Mouse (Mus musculus) forebrain, embryonic 16.5 days (tissue): ENCODE results near the gene Pnmal2. TPM values are rescaled to one million over a fixed set of nuclear protein-coding genes. Genes with fewer than 3 reads are reported as not detected.

ENCODE experiments used
- ATAC-seq: fragments of 200-750 bp; cut with Nextera tagmentation; 2 replicates; pipeline ENCODE4 v1.8.0; 2017; ENCODE audit warnings: mild to moderate bottlenecking, moderate library complexity
- H3K27ac ChIP-seq: fragments of 300-500 bp; sonication (generic); 2 replicates; pipeline ENCODE4 v1.5.1; 2014; ENCODE audit warnings: low read length, control low read depth
- H3K27me3 ChIP-seq: fragments of 300-500 bp; sonication (generic); replicated peaks from 2 replicates; pipeline ENCODE4 v1.6.1; 2014; ENCODE audit warnings: low read length; ENCODE audit not compliant: control insufficient read depth, insufficient read depth
- H3K36me3 ChIP-seq: fragments of 300-500 bp; sonication (generic); 2 replicates; pipeline ENCODE4 v1.6.1; 2014; ENCODE audit not compliant: control insufficient read depth, insufficient read depth
- H3K4me1 ChIP-seq: fragments of 300-500 bp; sonication (generic); replicated peaks from 2 replicates; pipeline ENCODE4 v1.6.1; 2014; ENCODE audit warnings: low read length; ENCODE audit not compliant: control insufficient read depth, insufficient read depth
- H3K4me2 ChIP-seq: fragments of 300-500 bp; sonication (generic); 2 replicates; pipeline ENCODE4 v1.6.1; 2014; ENCODE audit warnings: mild to moderate bottlenecking, low read length, control low read depth
- H3K4me3 ChIP-seq: fragments of 300-500 bp; sonication (generic); replicated peaks from 2 replicates; pipeline ENCODE4 v1.5.1; 2014; ENCODE audit warnings: mild to moderate bottlenecking, low read length, control low read depth
- H3K9ac ChIP-seq: fragments of 300-500 bp; sonication (generic); replicated peaks from 2 replicates; pipeline ENCODE4 v1.6.1; 2014; ENCODE audit warnings: low read depth, low read length, control low read depth
- H3K9me3 ChIP-seq: fragments of 300-500 bp; sonication (generic); 2 replicates; pipeline ENCODE4 v1.6.1; 2016; ENCODE audit warnings: low read length; ENCODE audit not compliant: control insufficient read depth
- WGBS: fragments of 180-500 bp; shearing (Covaris S2); extraction: QIAGEN DNeasy Blood & Tissue Kit; methylation state at CpG from one replicate; pipeline ENCODE4 v1.1.7; 2014; 5-methylcytosine and 5-hydroxymethylcytosine counted together
- polyA plus RNA-seq: library from polyadenylated mRNA; unstranded; fragments of >200 nt; fragmentation: Nextera tagmentation; extraction: Ambion mirVana; gene quantifications from 2 replicates; pipeline ENCODE4 v1.2.1, GENCODE M21; 2015

Gene Pnmal2
- 85.3 and 118 TPM in 2 replicates for polyA plus RNA-seq

DNA sequence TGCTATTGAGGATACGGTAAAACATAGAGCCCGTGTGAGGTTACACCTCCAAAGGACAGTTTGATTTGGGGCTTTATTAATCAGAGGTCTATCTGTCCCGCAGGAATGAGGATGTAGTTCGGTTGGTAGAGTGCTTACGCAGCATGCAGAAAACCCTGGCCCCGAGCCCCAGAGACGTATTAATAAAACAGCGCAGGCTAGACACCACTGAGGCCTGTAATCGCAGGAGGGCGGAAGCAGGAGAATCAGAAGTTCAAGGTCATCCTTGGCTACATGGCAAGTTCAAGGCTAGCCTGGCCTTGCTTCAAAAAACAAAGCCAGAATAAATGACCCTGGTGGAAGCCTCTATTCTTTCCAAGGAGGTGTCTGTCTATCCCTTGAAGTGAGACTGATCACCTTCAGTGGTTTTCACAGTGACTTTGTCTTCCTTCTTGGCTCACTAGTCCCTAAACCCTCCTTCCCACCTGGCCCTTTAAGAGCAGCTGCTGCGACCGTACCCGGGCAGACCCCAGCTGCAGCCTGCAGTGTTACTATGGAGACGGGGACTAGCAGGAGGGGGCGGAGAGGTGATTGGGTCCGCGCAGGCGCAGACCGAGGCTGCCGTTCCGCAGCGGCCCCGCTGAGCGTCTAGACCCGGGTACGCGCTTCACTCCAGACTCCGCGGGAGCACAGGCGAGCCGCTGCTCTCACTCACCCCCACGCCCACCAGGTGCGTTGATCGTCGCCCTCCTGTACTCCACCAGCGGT, at the start of gene Pnmal2:
Gene Pnmal2 (plus strand): TSS at position 622 of the 747 bp plus-strand sequence.
- Histone ChIP-seq H3K4me1 (peaks cover 71% of the 10 kb centered on the region), H3K27me3 (peaks cover 8% of the 10 kb centered on the region; the same call in 1 of the 2 replicates), H3K27ac (peak within 1 kb of the TSS; percentile 90), H3K9ac (peak within 1 kb of the TSS; percentile 76), H3K9me3 (no peaks in the 10 kb centered on the region), H3K4me2 (peak within 1 kb of the TSS; percentile 81), H3K4me3 (peak within 1 kb of the TSS; percentile 57), H3K36me3 (no peaks in the 10 kb centered on the region)
- WGBS = 14% methylated on average over 35 of the region's 36 CpGs
- ATAC-seq = peak; percentile 91

GRCm38 (mm10) chr7:16895000-16895399, 49.5 kb upstream of the Pnmal2 start:
- WGBS = under 1% methylated on average over 24 of the region's 24 CpGs
- H3K27me3 ChIP-seq = no peaks in the 10 kb centered on the region; the same call in 1 of the 2 replicates
- peak overlapping the region; percentile 51 for H3K4me2 ChIP-seq
- H3K27ac ChIP-seq = no peak overlapping the region; the same call in 1 of the 2 replicates
- H3K9ac ChIP-seq = peak overlapping the region; percentile 9; the same call in 1 of the 2 replicates
- peak; percentile 6; the same call in 1 of the 2 replicates for ATAC-seq
- no peaks in the 10 kb centered on the region for H3K9me3 ChIP-seq
- H3K4me1 ChIP-seq = peaks cover 26% of the 10 kb centered on the region
- peak overlapping the region; percentile 25 for H3K4me3 ChIP-seq
- H3K36me3 ChIP-seq = no peaks in the 10 kb centered on the region

DNA sequence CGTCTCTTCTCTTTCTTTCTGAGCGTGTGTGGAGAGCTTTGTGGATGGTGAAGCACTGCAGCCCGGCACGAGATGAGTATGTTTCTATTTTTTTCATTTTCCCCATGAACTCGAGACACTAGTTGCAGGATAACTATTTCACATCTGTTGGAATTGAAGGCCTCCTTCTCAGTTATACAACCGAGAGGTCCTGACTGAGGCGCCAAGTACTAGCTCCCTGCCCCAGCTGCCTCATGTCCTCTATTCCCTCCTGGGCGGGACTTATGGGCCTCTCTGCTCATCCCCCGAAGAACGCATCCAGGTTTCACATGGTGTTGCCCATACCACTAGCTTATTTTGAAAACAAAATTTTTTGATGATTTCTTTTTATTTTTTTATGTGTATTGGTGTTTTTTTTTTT, 49.0 kb upstream of the Pnmal2 start:
- no peak for ATAC-seq
- H3K9ac ChIP-seq = no peak overlapping the region
- H3K9me3 ChIP-seq = no peaks in the 10 kb centered on the region

GRCm38 (mm10) chr7:16900526-16900925, 44.0 kb upstream of the Pnmal2 start:
- H3K27ac ChIP-seq = no peak overlapping the region
- ATAC-seq = no peak
- H3K4me1 ChIP-seq = peaks cover 3% of the 10 kb centered on the region

More for the DNA sequence above, 49.0 kb upstream of the Pnmal2 start:
- H3K27ac ChIP-seq = no peak overlapping the region
- H3K36me3 ChIP-seq = no peaks in the 10 kb centered on the region
- WGBS = 27% methylated on average over 10 of the region's 10 CpGs
- H3K4me2 ChIP-seq = peak overlapping the region; percentile 51
- peaks cover 27% of the 10 kb centered on the region for H3K4me1 ChIP-seq
- no peaks in the 10 kb centered on the region; the same call in 1 of the 2 replicates for H3K27me3 ChIP-seq
- peak overlapping the region; percentile 25 for H3K4me3 ChIP-seq

DNA sequence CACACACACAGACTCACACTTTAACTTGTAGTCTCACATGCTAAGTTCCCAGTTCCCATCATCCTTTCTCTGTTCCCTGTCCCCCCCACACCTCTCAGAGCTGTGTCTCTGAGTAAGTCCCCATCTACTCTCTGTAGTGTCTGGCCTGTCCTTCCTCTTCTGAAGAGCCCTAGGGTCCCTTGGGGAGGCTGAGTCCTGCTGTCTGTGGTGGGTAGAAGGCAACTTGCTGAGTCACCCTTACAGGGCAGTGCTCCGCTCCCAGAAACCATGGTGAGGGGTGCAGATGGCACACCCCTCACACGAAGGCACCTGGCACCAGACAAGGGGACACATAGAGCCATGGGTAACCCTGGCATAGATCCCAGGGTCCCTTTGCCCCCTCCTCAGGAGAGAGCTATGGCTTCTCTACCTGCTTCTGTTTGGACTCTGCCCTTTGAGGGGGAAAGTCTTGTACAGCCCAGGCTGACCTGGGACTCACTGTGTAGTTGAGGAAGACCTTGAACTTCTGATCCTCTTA, 41.0 kb upstream of the Pnmal2 start:
- no peak overlapping the region for H3K9ac ChIP-seq
- no peak for ATAC-seq
- WGBS = 78% methylated on average over 2 of the region's 2 CpGs

More at GRCm38 (mm10) chr7:16900526-16900925, 44.0 kb upstream of the Pnmal2 start:
- Histone ChIP-seq H3K4me3 (no peak overlapping the region), H3K9ac (no peak overlapping the region), H3K27me3 (no peaks in the 10 kb centered on the region), H3K4me2 (no peak overlapping the region), H3K9me3 (no peaks in the 10 kb centered on the region), H3K36me3 (no peaks in the 10 kb centered on the region)
- 24% methylated on average over 5 of the region's 5 CpGs for WGBS

GRCm38 (mm10) chr7:16904120-16904675, 40.3 kb upstream of the Pnmal2 start:
- Histone ChIP-seq H3K9me3 (no peaks in the 10 kb centered on the region), H3K4me2 (no peak overlapping the region), H3K27me3 (no peaks in the 10 kb centered on the region), H3K4me3 (no peak overlapping the region), H3K36me3 (no peaks in the 10 kb centered on the region), H3K9ac (no peak overlapping the region), H3K27ac (no peak overlapping the region), H3K4me1 (peaks cover 3% of the 10 kb centered on the region)
- no peak for ATAC-seq
- WGBS = 62% methylated on average over 6 of the region's 10 CpGs

More for the DNA sequence above, 41.0 kb upstream of the Pnmal2 start:
- Histone ChIP-seq H3K4me2 (no peak overlapping the region), H3K9me3 (no peaks in the 10 kb centered on the region), H3K27me3 (no peaks in the 10 kb centered on the region), H3K4me1 (peaks cover 3% of the 10 kb centered on the region), H3K27ac (no peak overlapping the region), H3K36me3 (no peaks in the 10 kb centered on the region), H3K4me3 (no peak overlapping the region)

DNA sequence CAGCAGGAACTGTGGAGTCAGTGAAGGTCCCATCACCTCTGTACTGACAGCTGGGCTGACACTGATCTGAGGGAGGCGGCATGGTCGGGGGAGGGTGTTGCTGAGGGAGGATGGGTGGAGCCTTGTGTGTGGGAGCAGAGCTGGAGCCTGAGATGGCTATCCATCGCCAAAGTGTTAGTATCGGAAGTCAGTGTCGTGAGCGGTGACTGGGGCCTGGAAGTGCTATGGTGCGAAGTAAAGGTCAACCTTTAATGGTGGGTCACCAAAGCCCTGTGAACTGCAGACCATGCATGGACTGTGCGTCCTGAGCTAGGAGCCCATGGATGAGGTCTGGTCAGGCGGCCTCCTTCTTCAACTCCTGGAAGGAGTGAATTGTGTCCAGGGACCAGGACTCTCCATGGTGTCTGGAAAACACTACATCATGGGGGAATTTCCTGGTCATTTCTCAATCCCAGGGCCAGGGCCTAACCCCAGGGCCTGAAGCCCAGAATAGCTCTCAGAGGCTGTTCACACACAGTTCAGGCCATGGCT, 38.9 kb upstream of the Pnmal2 start:
- H3K9ac ChIP-seq = no peak overlapping the region
- H3K27ac ChIP-seq = no peak overlapping the region
- no peak overlapping the region for H3K4me3 ChIP-seq
- H3K9me3 ChIP-seq = no peaks in the 10 kb centered on the region
- H3K4me2 ChIP-seq = no peak overlapping the region
- no peaks in the 10 kb centered on the region for H3K36me3 ChIP-seq
- no peaks in the 10 kb centered on the region for H3K27me3 ChIP-seq
- H3K4me1 ChIP-seq = peaks cover 1% of the 10 kb centered on the region
- no peak for ATAC-seq
- 61% methylated on average over 9 of the region's 9 CpGs for WGBS

DNA sequence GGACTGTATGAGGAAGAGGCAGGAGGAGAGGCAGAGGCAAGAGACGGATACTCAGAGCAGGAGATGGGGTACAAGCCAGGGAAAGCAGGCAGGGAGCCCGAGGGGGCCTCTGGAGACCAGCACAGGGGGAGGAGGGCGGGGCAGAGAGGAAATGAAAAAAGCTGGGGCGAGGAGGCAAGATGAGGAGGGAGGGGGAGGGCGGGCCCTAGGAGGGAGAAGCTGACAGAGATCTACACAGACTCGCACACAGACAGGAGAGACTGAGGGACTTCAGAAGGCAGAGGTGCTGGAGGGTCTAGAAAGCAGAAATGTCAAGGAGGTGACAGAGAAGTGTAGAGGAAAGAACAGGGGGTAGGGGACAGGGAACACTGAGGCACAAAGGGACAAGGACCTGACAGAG, 38.2 kb upstream of the Pnmal2 start, which contains the start of gene Ptgir:
Gene Ptgir (plus strand): TSS at position 210 of the 400 bp plus-strand sequence.
- ATAC-seq = no peak
- no peaks in the 10 kb centered on the region for H3K36me3 ChIP-seq
- WGBS = 14% methylated on average over 6 of the region's 6 CpGs
- H3K4me2 ChIP-seq = no peak within 1 kb of the TSS
- H3K9me3 ChIP-seq = no peaks in the 10 kb centered on the region
- H3K9ac ChIP-seq = no peak within 1 kb of the TSS
- H3K4me1 ChIP-seq = no peaks in the 10 kb centered on the region; the same call in 1 of the 2 replicates
- H3K27ac ChIP-seq = no peak within 1 kb of the TSS
- H3K4me3 ChIP-seq = no peak within 1 kb of the TSS
- no peaks in the 10 kb centered on the region for H3K27me3 ChIP-seq
